Mouse (Mus musculus) heart, embryonic 10.5 days (tissue): Measurements from ENCODE around the gene Prss57. TPM values are rescaled to one million over a fixed set of nuclear protein-coding genes. Genes with fewer than 3 reads are reported as not detected.

Source experiments
- DNase-seq: peaks from one replicate; pipeline ENCODE4 v3.0.0-alpha.2; 2017; ENCODE audit warnings: low spot score
- H3K27ac ChIP-seq: fragments of 300-500 bp; sonication (generic); 2 replicates; pipeline ENCODE4 v1.5.1; 2016; ENCODE audit warnings: mild to moderate bottlenecking
- H3K27me3 ChIP-seq: fragments of 300-500 bp; sonication (generic); 2 replicates; pipeline ENCODE4 v1.6.1; 2016; ENCODE audit warnings: mild to moderate bottlenecking; ENCODE audit not compliant: poor library complexity, insufficient read depth, severe bottlenecking
- H3K36me3 ChIP-seq: fragments of 300-500 bp; sonication (generic); 2 replicates; pipeline ENCODE4 v1.6.1; 2016; ENCODE audit warnings: mild to moderate bottlenecking, moderate library complexity
- H3K4me1 ChIP-seq: fragments of 300-500 bp; sonication (generic); 2 replicates; pipeline ENCODE4 v1.6.1; 2016; ENCODE audit warnings: mild to moderate bottlenecking
- H3K4me3 ChIP-seq: fragments of 300-500 bp; sonication (generic); 2 replicates; pipeline ENCODE4 v1.5.1; 2016; ENCODE audit warnings: mild to moderate bottlenecking, moderate library complexity
- H3K9me3 ChIP-seq: fragments of 300-500 bp; sonication (generic); 2 replicates; pipeline ENCODE4 v1.6.1; 2016; ENCODE audit warnings: mild to moderate bottlenecking, moderate library complexity
- WGBS: fragments of 180-500 bp; shearing (Covaris S2); methylation state at CpG from one replicate; pipeline ENCODE4 v1.1.7; 2016; 5-methylcytosine and 5-hydroxymethylcytosine counted together
- polyA plus RNA-seq: library from polyadenylated mRNA; unstranded; fragments of >200 nt; fragmentation: Nextera tagmentation; extraction: Ambion mirVana; gene quantifications from 2 replicates; pipeline ENCODE4 v1.2.1, GENCODE M21; 2016

The Prss57 gene
- polyA plus RNA-seq, 1 experiment from 2014 or later: not detected

DNA sequence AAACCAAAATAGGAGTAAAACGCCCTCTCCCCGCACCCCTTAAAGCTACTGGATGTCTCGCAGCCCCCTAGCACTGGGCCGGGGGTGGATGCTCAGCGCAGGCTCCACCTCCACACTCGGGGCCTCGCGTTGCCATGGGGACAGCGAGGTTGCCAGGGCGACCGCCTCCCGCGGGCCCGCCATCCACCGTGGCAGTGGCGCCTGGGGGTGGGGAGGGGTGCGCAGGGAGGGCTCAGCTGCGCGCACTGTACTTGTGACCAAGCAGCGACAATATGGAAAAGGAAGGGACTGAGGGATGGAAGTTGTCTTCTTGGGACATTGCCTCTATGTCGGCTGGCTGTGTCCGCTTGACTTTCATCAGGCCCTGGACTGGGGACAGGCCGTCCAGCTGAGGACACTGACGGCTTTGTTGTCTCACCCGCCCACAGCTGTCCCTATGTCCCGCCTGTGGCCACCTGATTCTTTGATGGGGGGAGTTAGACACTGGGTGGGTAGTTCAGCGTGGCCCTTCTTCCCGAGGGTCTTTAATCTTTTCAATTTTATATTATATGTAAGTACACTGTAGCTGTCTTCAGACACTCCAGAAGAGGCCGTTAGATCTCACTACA is 13.1 kb upstream of the Prss57 start:
- H3K4me1 ChIP-seq: peaks cover 69% of the 10 kb centered on the region
- H3K4me3 ChIP-seq: peak overlapping the region; percentile 34; the same call in 1 of the 2 replicates
- peaks cover 11% of the 10 kb centered on the region for H3K36me3 ChIP-seq
- DNase-seq: no peak
- H3K27ac ChIP-seq: peak overlapping the region; percentile 76
- no peaks in the 10 kb centered on the region for H3K9me3 ChIP-seq
- H3K27me3 ChIP-seq: no peaks in the 10 kb centered on the region
- WGBS: 15% methylated on average over 29 of the region's 29 CpGs

DNA sequence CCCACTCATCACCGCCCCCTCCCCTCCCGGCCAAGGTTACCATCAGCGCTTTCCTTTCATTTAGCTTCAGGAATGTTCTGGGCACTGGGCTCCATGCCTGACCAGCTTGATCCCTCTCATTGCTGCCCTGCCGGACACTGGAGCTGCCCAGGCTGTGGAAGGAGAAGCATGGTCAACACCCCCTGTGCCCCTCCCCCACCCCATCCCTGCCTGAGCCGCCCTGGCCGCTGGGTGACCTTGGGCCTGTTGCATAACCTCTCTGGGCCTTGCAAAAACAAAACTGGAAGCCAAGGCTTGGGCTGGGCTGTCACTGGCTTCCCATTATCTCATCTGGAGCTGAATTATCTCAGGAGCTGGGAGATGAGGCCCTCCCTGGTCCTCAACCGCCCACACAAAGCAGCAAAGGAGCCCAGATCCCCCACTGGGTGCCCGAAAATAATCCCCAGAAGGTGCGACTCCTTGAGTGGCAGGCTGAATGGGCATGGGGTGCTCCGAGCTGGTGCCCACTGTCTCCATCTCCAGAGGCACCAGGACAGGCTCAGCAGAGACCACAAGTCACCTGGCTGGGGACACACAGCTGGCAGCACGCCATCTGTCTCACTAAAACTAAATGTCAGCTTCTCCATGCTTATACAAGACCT is 11.7 kb upstream of the Prss57 start:
- DNase-seq: no peak
- 22% methylated on average over 11 of the region's 11 CpGs for WGBS
- Histone ChIP-seq H3K9me3 (no peaks in the 10 kb centered on the region), H3K27ac (peak overlapping the region; percentile 76), H3K4me1 (peaks cover 68% of the 10 kb centered on the region), H3K27me3 (no peaks in the 10 kb centered on the region), H3K36me3 (peaks cover 4% of the 10 kb centered on the region; the same call in 1 of the 2 replicates), H3K4me3 (peak overlapping the region; percentile 30)

DNA sequence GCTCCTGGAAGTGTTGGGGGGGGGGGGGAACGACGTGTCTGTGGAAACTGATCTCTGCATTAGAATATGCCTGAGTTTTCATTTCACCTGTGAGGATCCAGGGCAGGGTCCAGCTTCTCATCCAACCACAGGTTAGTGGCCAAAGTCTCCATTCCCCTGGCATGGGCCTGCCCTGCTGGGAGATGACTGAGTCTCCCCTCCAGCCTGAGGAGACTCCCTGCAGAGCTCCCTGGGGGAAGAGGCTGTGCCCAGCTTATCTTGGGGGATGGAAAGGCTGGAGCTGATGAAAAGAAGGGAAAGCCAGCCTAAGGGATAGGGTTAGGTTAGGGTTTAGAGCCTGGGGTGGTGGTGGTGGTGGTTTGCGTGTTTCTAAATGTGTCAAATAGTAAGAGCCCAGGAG is 11.1 kb upstream of the Prss57 start:
- no peaks in the 10 kb centered on the region for H3K27me3 ChIP-seq
- 11% methylated on average over 3 of the region's 3 CpGs for WGBS
- peak overlapping the region; percentile 76 for H3K27ac ChIP-seq
- no peaks in the 10 kb centered on the region for H3K9me3 ChIP-seq
- DNase-seq: no peak
- H3K4me3 ChIP-seq: 0 out of 2 replicates have a peak overlapping the region, but pooled peaks have one; percentile 30
- peaks cover 3% of the 10 kb centered on the region; the same call in 1 of the 2 replicates for H3K36me3 ChIP-seq
- H3K4me1 ChIP-seq: peaks cover 67% of the 10 kb centered on the region

DNA sequence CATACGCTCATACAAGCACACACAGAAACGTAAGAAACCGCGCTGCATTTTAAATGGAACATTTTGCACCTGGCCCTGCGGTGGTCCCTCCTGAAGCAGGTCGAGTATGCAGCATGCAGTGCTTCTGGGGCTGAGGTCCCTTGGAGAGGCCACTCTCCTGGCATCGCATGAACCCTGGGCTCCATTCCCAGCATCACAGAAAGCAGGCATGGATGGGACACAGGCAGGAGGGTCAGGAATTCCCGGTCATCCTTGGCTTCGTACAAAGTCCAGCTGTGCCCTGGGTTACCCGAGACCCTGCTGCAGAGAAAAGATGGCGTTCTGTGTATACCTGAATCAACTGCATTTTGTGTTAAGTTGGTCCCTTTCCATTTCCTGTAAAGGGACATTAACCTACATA is 9.7 kb upstream of the Prss57 start:
- DNase-seq: no peak
- no peak overlapping the region for H3K4me3 ChIP-seq
- 84% methylated on average over 11 of the region's 11 CpGs for WGBS
- H3K4me1 ChIP-seq: peaks cover 56% of the 10 kb centered on the region
- peaks cover 2% of the 10 kb centered on the region; the same call in 1 of the 2 replicates for H3K36me3 ChIP-seq
- H3K9me3 ChIP-seq: no peaks in the 10 kb centered on the region
- peak overlapping the region; percentile 52; the same call in 1 of the 2 replicates for H3K27ac ChIP-seq
- H3K27me3 ChIP-seq: no peaks in the 10 kb centered on the region

DNA sequence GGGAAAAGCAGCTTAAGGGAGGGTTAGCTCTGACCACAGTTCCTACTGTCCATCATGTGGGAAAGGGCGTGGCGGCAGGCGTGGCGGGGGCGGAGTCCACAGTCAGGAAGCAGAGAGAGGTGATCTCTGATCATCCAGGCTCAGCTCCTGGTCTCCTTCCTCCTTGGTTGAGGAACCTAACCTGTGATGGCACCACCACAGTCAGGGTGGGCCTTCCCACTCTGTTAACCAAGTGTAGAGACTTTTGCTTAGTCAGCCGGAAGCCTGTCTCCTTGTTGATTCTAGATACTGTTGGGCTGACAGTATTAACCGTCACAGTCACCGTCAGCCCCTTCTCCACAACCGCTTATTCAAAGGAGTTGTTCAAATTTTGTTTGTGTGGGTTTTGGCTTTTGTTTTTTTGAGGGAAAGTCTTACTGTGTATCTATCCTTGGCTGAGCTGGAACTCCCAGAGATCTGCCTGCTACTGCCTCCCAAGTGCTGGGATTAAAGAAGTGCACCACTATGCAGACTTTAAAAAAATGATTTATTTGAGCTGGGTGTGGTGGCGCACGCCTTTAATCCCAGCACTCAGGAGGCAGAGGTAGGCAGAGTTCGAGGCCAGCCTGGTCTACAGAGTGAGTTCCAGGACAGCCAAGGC is 7.6 kb upstream of the Prss57 start:
- WGBS: 74% methylated on average over 12 of the region's 12 CpGs
- Histone ChIP-seq H3K36me3 (no peaks in the 10 kb centered on the region), H3K27ac (no peak overlapping the region)

DNA sequence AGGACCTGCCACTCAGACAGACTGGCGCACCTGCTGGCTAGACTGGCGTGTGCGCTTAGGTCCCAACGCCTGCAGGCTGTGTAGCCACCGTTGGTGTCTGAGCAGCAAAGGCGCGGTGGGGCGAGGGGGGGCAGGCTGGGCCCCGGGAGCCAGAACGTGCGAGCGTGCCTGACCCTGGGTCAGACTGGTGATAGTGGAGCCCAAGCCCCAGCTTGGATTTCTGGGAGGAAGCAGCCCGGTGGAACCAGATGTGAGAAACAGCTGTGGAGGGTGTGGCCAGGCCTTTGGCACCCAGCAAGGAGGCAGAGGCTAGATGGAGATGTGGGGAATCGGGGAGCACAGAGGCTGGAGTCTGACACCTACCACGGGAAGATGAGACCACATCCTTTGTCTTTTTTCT is 6.6 kb upstream of the Prss57 start:
- Histone ChIP-seq H3K4me1 (peaks cover 50% of the 10 kb centered on the region), H3K36me3 (no peaks in the 10 kb centered on the region), H3K4me3 (no peak overlapping the region), H3K9me3 (no peaks in the 10 kb centered on the region), H3K27ac (no peak overlapping the region; the same call in 1 of the 2 replicates), H3K27me3 (no peaks in the 10 kb centered on the region)
- 34% methylated on average over 15 of the region's 15 CpGs for WGBS
- no peak for DNase-seq

More for the DNA sequence above, 7.6 kb upstream of the Prss57 start:
- H3K4me3 ChIP-seq: 0 out of 2 replicates have a peak overlapping the region, but pooled peaks have one; percentile 0
- H3K4me1 ChIP-seq: peaks cover 57% of the 10 kb centered on the region
- H3K27me3 ChIP-seq: no peaks in the 10 kb centered on the region
- no peak for DNase-seq
- no peaks in the 10 kb centered on the region for H3K9me3 ChIP-seq

DNA sequence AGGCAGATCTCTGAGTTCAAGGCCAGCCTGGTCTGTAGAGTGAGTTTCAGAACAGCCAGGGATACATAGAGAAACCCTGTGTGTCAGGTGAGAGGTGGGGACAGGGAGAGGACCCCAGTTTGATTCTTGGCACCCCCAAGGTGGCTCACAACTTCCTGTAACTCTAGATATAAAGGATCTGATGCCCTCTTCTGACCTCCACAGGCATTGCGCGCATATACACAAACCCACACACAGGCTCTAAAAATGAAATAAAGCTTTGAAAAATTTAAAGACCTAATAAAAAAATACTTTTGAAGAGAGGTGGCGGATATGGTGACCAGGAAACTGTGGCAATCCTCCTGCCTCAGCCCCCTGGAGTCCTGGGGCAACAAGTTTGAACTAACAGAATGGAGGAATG is 5.1 kb upstream of the Prss57 start:
- Histone ChIP-seq H3K27me3 (no peaks in the 10 kb centered on the region), H3K4me1 (peaks cover 40% of the 10 kb centered on the region), H3K9me3 (no peaks in the 10 kb centered on the region), H3K36me3 (no peaks in the 10 kb centered on the region), H3K27ac (no peak overlapping the region), H3K4me3 (0 out of 2 replicates have a peak overlapping the region, but pooled peaks have one; percentile 8)
- WGBS: 95% methylated on average over 3 of the region's 3 CpGs
- no peak for DNase-seq

DNA sequence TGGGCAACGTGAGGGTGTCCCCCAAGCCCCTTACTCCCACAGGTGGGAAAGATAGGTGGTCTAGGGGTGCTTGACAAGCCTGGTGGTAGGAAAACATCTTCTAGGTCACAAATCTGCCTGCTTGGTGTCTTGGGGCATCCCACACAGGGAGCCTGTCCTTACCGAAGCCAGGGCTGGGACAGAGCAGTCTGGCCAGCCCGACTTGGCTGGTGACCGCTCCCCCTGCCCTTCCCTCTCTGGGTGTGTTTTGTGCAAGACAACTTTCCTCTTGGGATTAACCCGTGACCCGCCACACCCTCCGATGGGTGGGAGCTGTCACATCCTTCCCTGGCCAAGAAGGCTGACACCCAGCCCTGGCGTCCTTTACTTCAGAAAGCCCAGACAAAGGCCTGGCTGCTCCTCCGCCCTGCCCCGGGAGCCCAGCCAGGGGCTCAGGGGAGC is 3.8 kb upstream of the Prss57 start:
- Histone ChIP-seq H3K4me3 (peak overlapping the region; percentile 89), H3K36me3 (no peaks in the 10 kb centered on the region), H3K27me3 (no peaks in the 10 kb centered on the region), H3K9me3 (no peaks in the 10 kb centered on the region), H3K27ac (peak overlapping the region; percentile 93), H3K4me1 (peaks cover 34% of the 10 kb centered on the region)
- WGBS: 12% methylated on average over 10 of the region's 10 CpGs
- no peak for DNase-seq

DNA sequence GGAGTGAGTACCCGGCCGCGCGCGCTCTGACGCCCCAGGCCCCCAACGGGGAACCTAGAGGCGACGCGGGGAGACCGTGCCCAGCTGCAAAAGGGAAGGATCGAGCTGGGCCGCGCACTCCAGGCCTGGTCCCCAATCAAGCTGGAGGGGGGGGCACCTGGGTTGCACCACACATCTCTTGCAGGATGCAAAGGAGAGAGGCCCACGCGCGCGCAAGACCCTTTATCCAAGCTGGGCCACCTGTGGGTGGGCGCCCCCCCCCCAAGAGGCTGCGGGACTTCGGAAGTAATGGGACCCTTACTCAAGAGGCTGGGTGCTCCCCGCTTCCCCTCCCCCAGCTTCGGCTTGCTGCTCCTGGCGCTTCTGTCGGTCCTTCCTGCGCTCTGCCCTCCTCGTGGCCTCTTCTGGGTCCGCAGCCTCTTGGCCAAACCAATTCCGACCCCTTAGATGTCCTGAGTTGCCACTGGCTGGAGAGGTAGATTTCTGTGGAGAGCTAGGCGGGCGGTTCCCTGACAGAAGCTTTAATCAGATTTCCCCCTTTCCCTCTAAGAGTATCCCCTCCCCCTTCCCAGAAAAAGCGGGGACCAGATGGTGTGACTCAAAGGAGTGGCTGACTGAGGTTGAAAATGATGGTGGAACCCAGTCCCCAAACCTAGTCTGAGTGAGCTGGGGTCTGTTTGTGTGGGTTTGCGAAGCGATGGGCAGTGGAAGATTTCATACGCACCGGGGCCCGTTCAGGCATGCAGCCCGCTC is 3.2 kb upstream of the Prss57 start:
- Histone ChIP-seq H3K27me3 (no peaks in the 10 kb centered on the region), H3K27ac (peak overlapping the region; percentile 93), H3K4me3 (peak overlapping the region; percentile 89), H3K9me3 (no peaks in the 10 kb centered on the region), H3K36me3 (no peaks in the 10 kb centered on the region), H3K4me1 (peaks cover 34% of the 10 kb centered on the region)
- WGBS: 4% methylated on average over 38 of the region's 38 CpGs
- DNase-seq: no peak

DNA sequence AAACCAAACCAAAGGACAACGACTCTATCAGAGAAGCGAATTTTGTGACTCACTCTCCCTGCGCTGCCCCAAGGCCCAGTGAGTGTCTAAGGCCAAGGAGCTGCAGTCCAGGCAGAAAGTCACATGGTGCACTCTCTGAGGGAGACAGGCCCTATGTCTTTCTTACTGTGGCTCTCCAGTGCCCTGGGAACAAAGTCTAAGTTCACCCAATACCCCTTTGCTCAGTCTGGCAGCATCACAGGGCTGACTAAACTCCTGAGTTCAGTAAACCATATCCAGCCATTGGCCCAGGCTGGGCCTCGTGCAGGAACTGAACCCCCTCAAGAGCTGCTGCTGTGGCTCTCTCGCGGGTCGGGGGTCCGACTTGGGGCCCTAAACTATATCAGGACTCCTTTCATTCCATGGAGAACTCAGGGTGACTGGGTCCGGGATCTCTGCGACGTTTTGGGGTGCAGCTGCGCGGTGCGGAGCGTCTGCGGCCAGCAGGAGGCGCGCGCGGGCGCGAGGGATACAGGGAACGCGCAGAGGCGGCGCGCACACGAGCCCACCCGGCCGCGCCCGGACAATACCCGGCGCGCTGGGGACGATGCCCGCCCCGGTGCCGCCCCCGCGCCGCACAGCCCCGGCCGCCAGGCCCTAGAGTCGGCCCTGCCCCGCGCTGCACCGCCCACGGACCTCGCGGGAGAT is 2.4 kb upstream of the Prss57 start, which contains the start of gene Palm:
TSS of gene Palm (plus strand) at position 522 of the 687 bp plus-strand sequence.
- Histone ChIP-seq H3K36me3 (no peaks in the 10 kb centered on the region), H3K27me3 (no peaks in the 10 kb centered on the region), H3K4me1 (peaks cover 32% of the 10 kb centered on the region), H3K9me3 (no peaks in the 10 kb centered on the region), H3K4me3 (peak within 1 kb of the TSS; percentile 89), H3K27ac (peak within 1 kb of the TSS; percentile 93)
- WGBS: 5% methylated on average over 51 of the region's 51 CpGs
- no peak for DNase-seq

DNA sequence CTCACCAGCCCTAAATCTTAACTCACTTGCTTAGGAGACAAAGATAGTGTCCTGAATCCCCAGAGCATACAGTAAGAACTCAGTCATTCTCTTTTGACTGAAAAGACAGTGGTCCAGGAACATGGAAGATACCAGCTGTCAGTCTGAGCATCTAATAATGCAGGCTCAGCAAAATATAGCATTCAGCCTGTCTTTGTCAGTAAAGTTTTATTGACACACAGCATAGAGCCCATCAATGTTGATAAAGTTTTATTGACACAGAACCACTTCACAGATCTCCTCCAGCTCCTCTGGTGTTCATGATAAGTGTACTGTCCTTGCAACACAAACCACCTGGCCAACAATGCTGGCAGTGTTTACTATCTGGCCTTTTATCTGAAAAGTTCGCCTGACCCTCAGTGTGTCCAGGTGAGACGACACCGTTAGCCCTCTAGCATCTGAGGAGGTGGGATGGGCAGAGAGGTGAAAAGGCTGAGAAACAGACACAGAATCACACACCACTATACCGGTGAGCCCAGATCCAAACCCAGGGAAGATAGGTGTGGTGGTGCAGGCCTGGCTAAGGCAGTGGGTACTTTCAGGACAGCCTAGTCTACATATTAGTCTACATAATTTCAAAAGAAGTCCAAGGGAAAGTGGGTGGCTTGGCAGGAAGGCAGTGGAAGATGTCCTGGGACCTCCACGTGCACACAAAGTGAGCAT is 1.7 kb upstream of the Prss57 start:
- Histone ChIP-seq H3K27me3 (no peaks in the 10 kb centered on the region), H3K4me3 (0 out of 2 replicates have a peak overlapping the region, but pooled peaks have one; percentile 89), H3K27ac (peak overlapping the region; percentile 93; the same call in 1 of the 2 replicates), H3K9me3 (no peaks in the 10 kb centered on the region), H3K36me3 (no peaks in the 10 kb centered on the region), H3K4me1 (peaks cover 29% of the 10 kb centered on the region)
- WGBS: 76% methylated on average over 5 of the region's 5 CpGs
- DNase-seq: no peak
